Mouse (Mus musculus) ES-Bruce4 (cell line): ENCODE results near the gene Gm45716. TPM values are rescaled to one million over a fixed set of nuclear protein-coding genes. Genes with fewer than 3 reads are reported as not detected.

Source experiments
- H3K27ac ChIP-seq: 2 replicates; pipeline ENCODE4 v1.5.1; 2012; ENCODE audit warnings: low read length, inconsistent platforms; ENCODE audit not compliant: insufficient read depth
- H3K27me3 ChIP-seq: 2 replicates; pipeline ENCODE4 v1.6.1; 2012; ENCODE audit warnings: mild to moderate bottlenecking, low read length, inconsistent platforms; ENCODE audit not compliant: control insufficient read depth, poor library complexity, insufficient read depth, severe bottlenecking
- H3K36me3 ChIP-seq: 2 replicates; pipeline ENCODE4 v1.6.1; 2012; ENCODE audit warnings: inconsistent platforms, mild to moderate bottlenecking, low read length, moderate library complexity; ENCODE audit not compliant: control insufficient read depth, poor library complexity, insufficient read depth, severe bottlenecking
- H3K4me1 ChIP-seq: one replicate; pipeline ENCODE4 v1.8.1; 2011; ENCODE audit warnings: low read length; ENCODE audit not compliant: control insufficient read depth, insufficient read depth
- H3K4me3 ChIP-seq: 2 replicates; pipeline ENCODE4 v1.5.1; 2011; ENCODE audit warnings: low read depth, mild to moderate bottlenecking, low read length
- H3K9ac ChIP-seq: 2 replicates; pipeline ENCODE4 v1.6.1; 2012; ENCODE audit warnings: low read depth, mild to moderate bottlenecking, inconsistent platforms; ENCODE audit not compliant: poor library complexity, severe bottlenecking
- H3K9me3 ChIP-seq: replicated peaks from 2 replicates; pipeline ENCODE4 v1.6.1; 2012; ENCODE audit warnings: mild to moderate bottlenecking, low read length, inconsistent platforms; ENCODE audit not compliant: control insufficient read depth, poor library complexity, insufficient read depth, severe bottlenecking
- CTCF ChIP-seq: IDR thresholded peaks from one replicate; pipeline ENCODE4 v1.8.1; 2011; ENCODE audit warnings: low read depth, low read length
- EP300 ChIP-seq: IDR thresholded peaks from 2 replicates; pipeline ENCODE4 v1.6.1; 2011; ENCODE audit warnings: low read depth, low read length; ENCODE audit not compliant: insufficient read depth
- POLR2A ChIP-seq: IDR thresholded peaks from one replicate; pipeline ENCODE4 v1.8.1; 2011; ENCODE audit warnings: low read length; ENCODE audit not compliant: insufficient read depth
- polyA plus RNA-seq: library from polyadenylated mRNA; stranded (reverse); fragments of >200 nt; gene quantifications from 2 replicates; pipeline ENCODE4 v1.2.4, GENCODE M21; 2011; ENCODE audit warnings: low read depth; ENCODE audit not compliant: missing spikeins, insufficient read depth, insufficient read length

The Gm45716 gene
- polyA plus RNA-seq, 1 experiment = 1.8 TPM

DNA sequence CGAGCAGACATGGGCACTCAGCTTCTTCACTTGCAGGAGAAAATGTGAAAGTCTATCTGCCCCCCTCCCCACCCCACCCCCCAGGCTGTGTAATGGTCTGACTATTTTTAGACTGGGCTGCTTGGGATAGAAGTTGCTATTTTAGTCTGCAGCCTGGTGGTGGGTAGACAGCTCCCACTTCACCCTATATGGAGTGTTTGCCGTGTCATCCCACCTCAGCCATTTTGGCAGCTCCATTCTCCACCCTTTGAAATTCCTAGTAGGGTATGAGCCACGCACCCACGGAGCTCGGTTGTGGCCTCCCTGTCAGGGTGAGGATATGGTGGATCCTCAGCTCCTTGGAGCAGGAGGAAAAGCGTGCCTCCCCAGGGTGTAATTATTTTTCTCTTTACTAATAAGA lies 68.2 kb downstream of the Gm45716 start:
- Histone ChIP-seq H3K4me3 (no peak overlapping the region), H3K9me3 (no peaks in the 10 kb centered on the region), H3K4me1 (no peaks in the 10 kb centered on the region), H3K36me3 (no peaks in the 10 kb centered on the region), H3K27ac (no peak overlapping the region), H3K9ac (no peak overlapping the region), H3K27me3 (0 out of 2 replicates have a peak, but pooled peaks cover under 1% of the 10 kb centered on the region)
- no peak for TF ChIP-seq EP300
- no peak for TF ChIP-seq POLR2A
- TF ChIP-seq CTCF = no peak

GRCm38 (mm10) chr11:90256833-90257525 lies 69.5 kb downstream of the Gm45716 start:
- Histone ChIP-seq H3K4me1 (no peaks in the 10 kb centered on the region), H3K4me3 (no peak overlapping the region), H3K27ac (no peak overlapping the region), H3K9me3 (no peaks in the 10 kb centered on the region), H3K36me3 (no peaks in the 10 kb centered on the region), H3K9ac (no peak overlapping the region), H3K27me3 (no peaks in the 10 kb centered on the region)
- TF ChIP-seq EP300 (no peak), POLR2A (no peak), CTCF (no peak)

GRCm38 (mm10) chr11:90258321-90258927 lies 70.9 kb downstream of the Gm45716 start:
- TF ChIP-seq CTCF = no peak
- no peak for TF ChIP-seq POLR2A
- no peak for TF ChIP-seq EP300
- no peaks in the 10 kb centered on the region for H3K4me1 ChIP-seq
- H3K9ac ChIP-seq = no peak overlapping the region
- no peak overlapping the region for H3K27ac ChIP-seq
- H3K36me3 ChIP-seq = no peaks in the 10 kb centered on the region
- no peaks in the 10 kb centered on the region for H3K9me3 ChIP-seq
- no peaks in the 10 kb centered on the region for H3K27me3 ChIP-seq
- H3K4me3 ChIP-seq = no peak overlapping the region

GRCm38 (mm10) chr11:90259071-90259470 lies 71.6 kb downstream of the Gm45716 start:
- no peak for TF ChIP-seq POLR2A
- TF ChIP-seq CTCF = no peak
- no peak for TF ChIP-seq EP300
- H3K36me3 ChIP-seq = no peaks in the 10 kb centered on the region
- H3K27ac ChIP-seq = no peak overlapping the region

GRCm38 (mm10) chr11:90259826-90260225 lies 72.3 kb downstream of the Gm45716 start:
- Histone ChIP-seq H3K4me3 (no peak overlapping the region), H3K27me3 (no peaks in the 10 kb centered on the region)
- TF ChIP-seq EP300 = no peak
- no peak for TF ChIP-seq CTCF
- TF ChIP-seq POLR2A = no peak

More at GRCm38 (mm10) chr11:90259071-90259470, 71.6 kb downstream of the Gm45716 start:
- no peak overlapping the region for H3K4me3 ChIP-seq
- H3K27me3 ChIP-seq = no peaks in the 10 kb centered on the region
- no peaks in the 10 kb centered on the region for H3K4me1 ChIP-seq
- no peaks in the 10 kb centered on the region for H3K9me3 ChIP-seq
- H3K9ac ChIP-seq = no peak overlapping the region

DNA sequence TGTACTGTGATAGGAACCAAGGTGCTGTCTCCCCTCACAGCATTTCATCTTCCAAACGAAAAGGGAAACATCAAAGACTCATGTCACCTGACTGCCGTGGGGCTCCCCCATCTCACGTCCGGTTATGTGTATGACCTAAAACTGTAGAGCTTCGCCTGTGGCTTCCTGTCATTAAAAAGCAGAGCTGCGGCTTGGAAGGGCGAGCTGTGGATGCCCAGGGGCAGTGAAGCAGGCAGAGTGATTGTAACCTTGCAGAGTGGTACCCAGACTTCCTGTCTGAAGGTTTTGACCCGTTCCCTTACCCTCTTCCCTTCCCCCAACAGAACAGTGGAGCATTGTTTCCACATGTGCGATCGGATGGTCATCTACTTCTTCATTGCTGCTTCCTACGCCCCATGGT lies 76.7 kb downstream of the Gm45716 start:
- no peak overlapping the region for H3K9ac ChIP-seq
- no peaks in the 10 kb centered on the region for H3K4me1 ChIP-seq
- H3K4me3 ChIP-seq = no peak overlapping the region
- H3K27ac ChIP-seq = no peak overlapping the region
- H3K9me3 ChIP-seq = no peaks in the 10 kb centered on the region
- no peaks in the 10 kb centered on the region for H3K36me3 ChIP-seq
- TF ChIP-seq POLR2A (no peak), CTCF (no peak), EP300 (no peak)
- no peaks in the 10 kb centered on the region for H3K27me3 ChIP-seq

More at GRCm38 (mm10) chr11:90259826-90260225, 72.3 kb downstream of the Gm45716 start:
- no peaks in the 10 kb centered on the region for H3K36me3 ChIP-seq
- no peaks in the 10 kb centered on the region for H3K9me3 ChIP-seq
- H3K9ac ChIP-seq = no peak overlapping the region
- H3K4me1 ChIP-seq = no peaks in the 10 kb centered on the region
- no peak overlapping the region for H3K27ac ChIP-seq
